Mouse (Mus musculus): ENCODE results near the gene Cd80.

- TF ChIP-seq FLI1 (IDR thresholded peaks at IDR 0.05; ENCODE audit: low read length) (no peak), GATA1 (IDR thresholded peaks at IDR 0.05; ENCODE audit: borderline replicate concordance, low read length) (no peak)
Observed at GRCm38 (mm10) chr16:38510846-38511245, 55.5 kb downstream of the Cd80 start.
